Mouse (Mus musculus): ENCODE measurements around the gene Daglb.
A peak's percentile ranks its signal among the peaks of the same experiment; 100 is the strongest.

GRCm38 (mm10) chr5:143423899-143424519, 40.4 kb upstream of the Daglb start:
- no peak for TF ChIP-seq POLR2A (IDR thresholded peaks at IDR 0.05; ENCODE audit: low read depth, low read length)
- peak; percentile 57; the same call in 1 of the 2 replicates for TF ChIP-seq CTCF (IDR thresholded peaks at IDR 0.05; ENCODE audit: extremely low read depth, insufficient read depth, insufficient read length, insufficient replicate concordance)
